Mouse (Mus musculus) neural tube, embryonic 11.5 days (tissue): Measurements from ENCODE around the gene Zbtb2. TPM values are rescaled to one million over a fixed set of nuclear protein-coding genes. Genes with fewer than 3 reads are reported as not detected.
A peak's percentile ranks its signal among the peaks of the same experiment; 100 is the strongest.

Experiments
- ATAC-seq: fragments of 200-750 bp; cut with Nextera tagmentation; 2 replicates; pipeline ENCODE4 v1.8.0; 2017; ENCODE audit warnings: moderate number of reproducible peaks, mild to moderate bottlenecking, moderate TSS enrichment, moderate library complexity; ENCODE audit not compliant: insufficient read depth, low FRiP score, low TSS enrichment
- DNase-seq: peaks from one replicate; pipeline ENCODE4 v3.0.0-alpha.2; 2015; ENCODE audit warnings: low spot score
- H3K27ac ChIP-seq: fragments of 300-500 bp; sonication (generic); 2 replicates; pipeline ENCODE4 v1.5.1; 2014; ENCODE audit warnings: low read depth, mild to moderate bottlenecking, low read length
- H3K27me3 ChIP-seq: fragments of 300-500 bp; sonication (generic); 2 replicates; pipeline ENCODE4 v1.6.1; 2014; ENCODE audit warnings: mild to moderate bottlenecking, low read length, mixed read lengths; ENCODE audit not compliant: control insufficient read depth, insufficient read depth
- H3K36me3 ChIP-seq: fragments of 300-500 bp; sonication (generic); 2 replicates; pipeline ENCODE4 v1.6.1; 2014; ENCODE audit warnings: mild to moderate bottlenecking, low read length, moderate library complexity, mixed read lengths; ENCODE audit not compliant: control insufficient read depth, insufficient read depth
- H3K4me1 ChIP-seq: fragments of 300-500 bp; sonication (generic); 2 replicates; pipeline ENCODE4 v1.6.1; 2014; ENCODE audit warnings: low read length, mixed read lengths; ENCODE audit not compliant: control insufficient read depth, insufficient read depth
- H3K4me2 ChIP-seq: fragments of 300-500 bp; sonication (generic); 2 replicates; pipeline ENCODE4 v1.6.1; 2014; ENCODE audit warnings: low read depth, mild to moderate bottlenecking, moderate library complexity
- H3K4me3 ChIP-seq: fragments of 300-500 bp; sonication (generic); 2 replicates; pipeline ENCODE4 v1.5.1; 2014; ENCODE audit warnings: low read depth, low read length
- H3K9ac ChIP-seq: fragments of 300-500 bp; sonication (generic); 2 replicates; pipeline ENCODE4 v1.6.1; 2014; ENCODE audit warnings: mild to moderate bottlenecking, low read length
- H3K9me3 ChIP-seq: fragments of 300-500 bp; sonication (generic); 2 replicates; pipeline ENCODE4 v1.6.1; 2016; ENCODE audit warnings: low read length; ENCODE audit not compliant: control insufficient read depth
- WGBS: fragments of 180-500 bp; shearing (Covaris S2); extraction: QIAGEN DNeasy Blood & Tissue Kit; methylation state at CpG from one replicate; pipeline ENCODE4 v1.1.7; 2014; 5-methylcytosine and 5-hydroxymethylcytosine counted together
- polyA plus RNA-seq: library from polyadenylated mRNA; unstranded; fragments of >200 nt; fragmentation: Nextera tagmentation; extraction: Ambion mirVana; gene quantifications from 2 replicates; pipeline ENCODE4 v1.2.1, GENCODE M21; 2014

Zbtb2 gene
- polyA plus RNA-seq, 1 experiment from 2014 or later = 22.3 TPM

GRCm38 (mm10) chr10:4425245-4425644 lies 37.3 kb upstream of the Zbtb2 start:
- WGBS = 86% methylated on average over 8 of the region's 8 CpGs
- Histone ChIP-seq H3K4me2 (no peak overlapping the region), H3K27ac (no peak overlapping the region), H3K4me3 (no peak overlapping the region), H3K36me3 (no peaks in the 10 kb centered on the region), H3K9ac (no peak overlapping the region), H3K27me3 (no peaks in the 10 kb centered on the region), H3K4me1 (no peaks in the 10 kb centered on the region), H3K9me3 (no peaks in the 10 kb centered on the region)
- no peak for DNase-seq
- no peak for ATAC-seq

GRCm38 (mm10) chr10:4407191-4407590 lies 19.3 kb upstream of the Zbtb2 start:
- ATAC-seq = no peak
- Histone ChIP-seq H3K9ac (no peak overlapping the region), H3K4me1 (no peaks in the 10 kb centered on the region), H3K4me2 (no peak overlapping the region), H3K27ac (no peak overlapping the region), H3K9me3 (no peaks in the 10 kb centered on the region), H3K27me3 (no peaks in the 10 kb centered on the region), H3K36me3 (no peaks in the 10 kb centered on the region; the same call in 1 of the 2 replicates), H3K4me3 (no peak overlapping the region)
- 87% methylated on average over 1 of the region's 1 CpGs for WGBS
- no peak for DNase-seq

GRCm38 (mm10) chr10:4405511-4405910 lies 17.6 kb upstream of the Zbtb2 start:
- Histone ChIP-seq H3K4me1 (no peaks in the 10 kb centered on the region), H3K27ac (no peak overlapping the region), H3K36me3 (no peaks in the 10 kb centered on the region; the same call in 1 of the 2 replicates), H3K27me3 (no peaks in the 10 kb centered on the region), H3K9ac (no peak overlapping the region), H3K4me2 (no peak overlapping the region), H3K9me3 (no peaks in the 10 kb centered on the region), H3K4me3 (no peak overlapping the region)
- DNase-seq (no peak), ATAC-seq (no peak)
- 85% methylated on average over 5 of the region's 5 CpGs for WGBS

- ATAC-seq = peak; percentile 60; the same call in 1 of the 2 replicates
- Histone ChIP-seq H3K36me3 (no peaks in the 10 kb centered on the region; the same call in 1 of the 2 replicates), H3K4me3 (no peak overlapping the region), H3K4me1 (no peaks in the 10 kb centered on the region), H3K27me3 (no peaks in the 10 kb centered on the region), H3K9ac (no peak overlapping the region), H3K27ac (no peak overlapping the region), H3K9me3 (no peaks in the 10 kb centered on the region), H3K4me2 (no peak overlapping the region)
- DNase-seq = no peak
- WGBS = 68% methylated on average over 5 of the region's 5 CpGs
These were observed 17.1 kb upstream of the Zbtb2 start for GRCm38 (mm10) chr10:4404895-4405491.

- 92% methylated on average over 5 of the region's 5 CpGs for WGBS
- no peaks in the 10 kb centered on the region; the same call in 1 of the 2 replicates for H3K36me3 ChIP-seq
- H3K27ac ChIP-seq = no peak overlapping the region
- no peaks in the 10 kb centered on the region for H3K27me3 ChIP-seq
- H3K9ac ChIP-seq = no peak overlapping the region
- DNase-seq (no peak), ATAC-seq (no peak)
- H3K9me3 ChIP-seq = no peaks in the 10 kb centered on the region
- no peaks in the 10 kb centered on the region for H3K4me1 ChIP-seq
- H3K4me3 ChIP-seq = no peak overlapping the region
- H3K4me2 ChIP-seq = no peak overlapping the region
These were observed 10.2 kb upstream of the Zbtb2 start for GRCm38 (mm10) chr10:4398058-4398457.

GRCm38 (mm10) chr10:4395321-4395720 lies 7.4 kb upstream of the Zbtb2 start:
- ATAC-seq (no peak), DNase-seq (no peak)
- Histone ChIP-seq H3K4me1 (peaks cover 2% of the 10 kb centered on the region), H3K4me2 (no peak overlapping the region), H3K27ac (no peak overlapping the region), H3K4me3 (no peak overlapping the region), H3K27me3 (no peaks in the 10 kb centered on the region), H3K9ac (no peak overlapping the region), H3K36me3 (peaks cover 3% of the 10 kb centered on the region; the same call in 1 of the 2 replicates), H3K9me3 (no peaks in the 10 kb centered on the region)
- WGBS = 90% methylated on average over 3 of the region's 3 CpGs

GRCm38 (mm10) chr10:4391851-4392250 lies 3.9 kb upstream of the Zbtb2 start:
- H3K4me2 ChIP-seq = no peak overlapping the region
- H3K36me3 ChIP-seq = peaks cover 3% of the 10 kb centered on the region; the same call in 1 of the 2 replicates
- H3K4me1 ChIP-seq = peaks cover 17% of the 10 kb centered on the region
- 72% methylated on average over 6 of the region's 6 CpGs for WGBS
- H3K27ac ChIP-seq = no peak overlapping the region
- ATAC-seq (no peak), DNase-seq (no peak)
- H3K4me3 ChIP-seq = no peak overlapping the region
- no peak overlapping the region for H3K9ac ChIP-seq
- no peaks in the 10 kb centered on the region for H3K27me3 ChIP-seq
- no peaks in the 10 kb centered on the region for H3K9me3 ChIP-seq

GRCm38 (mm10) chr10:4391076-4391475 lies 3.2 kb upstream of the Zbtb2 start:
- peaks cover 17% of the 10 kb centered on the region for H3K4me1 ChIP-seq
- H3K36me3 ChIP-seq = peaks cover 3% of the 10 kb centered on the region; the same call in 1 of the 2 replicates
- no peaks in the 10 kb centered on the region for H3K27me3 ChIP-seq
- H3K9me3 ChIP-seq = no peaks in the 10 kb centered on the region
- ATAC-seq = no peak
- H3K4me3 ChIP-seq = no peak overlapping the region
- no peak overlapping the region for H3K27ac ChIP-seq
- no peak for DNase-seq
- H3K9ac ChIP-seq = no peak overlapping the region
- no peak overlapping the region for H3K4me2 ChIP-seq
- 75% methylated on average over 5 of the region's 5 CpGs for WGBS

- 76% methylated on average over 2 of the region's 2 CpGs for WGBS
- DNase-seq (no peak), ATAC-seq (no peak)
- H3K9me3 ChIP-seq = no peaks in the 10 kb centered on the region
- H3K27me3 ChIP-seq = no peaks in the 10 kb centered on the region
- no peak overlapping the region for H3K4me2 ChIP-seq
- H3K9ac ChIP-seq = no peak overlapping the region
- no peak overlapping the region for H3K4me3 ChIP-seq
- peaks cover 3% of the 10 kb centered on the region; the same call in 1 of the 2 replicates for H3K36me3 ChIP-seq
- H3K27ac ChIP-seq = no peak overlapping the region
- H3K4me1 ChIP-seq = peaks cover 17% of the 10 kb centered on the region
These were observed 2.6 kb upstream of the Zbtb2 start for GRCm38 (mm10) chr10:4390550-4390949.
